Mouse (Mus musculus): ENCODE data around the gene Pla2g10.

- TF ChIP-seq CTCF (IDR thresholded peaks at IDR 0.05; ENCODE audit: insufficient read depth, low read length) (no peak), POLR2A (IDR thresholded peaks at IDR 0.05; ENCODE audit: borderline replicate concordance, extremely low read depth, low read depth, low read length) (no peak)
Observed at GRCm38 (mm10) chr16:13673114-13673513, 57.7 kb downstream of the Pla2g10 start.

Measured in lung, adult 2 months (tissue).